In the genomic region with DNA sequence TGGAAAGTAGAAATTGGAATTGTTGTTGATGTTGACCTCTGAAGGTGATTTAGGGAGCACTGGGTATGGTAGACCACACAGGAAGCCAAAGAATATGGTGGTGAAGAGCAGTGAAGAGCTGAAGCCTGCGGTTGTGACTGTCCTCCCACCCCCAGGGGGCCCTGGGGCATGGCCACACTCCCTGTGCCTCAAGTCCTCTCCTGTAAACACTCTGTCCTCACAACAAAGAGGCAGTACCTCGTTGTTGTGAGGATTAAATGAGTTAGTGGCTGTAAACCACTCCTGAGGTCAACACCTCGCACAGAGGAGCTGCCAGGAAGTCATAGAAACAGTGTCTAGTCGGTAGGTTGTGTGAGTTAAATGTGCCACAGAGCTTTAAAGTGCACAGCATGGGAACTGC, we compare ENCODE assay signal across 15 mouse cellular contexts.
DNase-seq lines count a peak whose midpoint lies in the region; ATAC-seq lines count a peak whose summit lies in the region.
"Had no signal": no experiment of that assay in that cellular context is flagged by ENCODE, and none has a peak within 500 bp of the region (broad histone marks: within the 10 kb centered on the region; RNA-seq: fewer than 3 reads in every experiment).

No protein-coding gene starts in this region.

- no peaks in the 10 kb centered on the region for H3K36me3 ChIP-seq in heart, embryonic 15.5 days
- H3K36me3 ChIP-seq: embryonic facial prominence, embryonic 13.5 days; forebrain, embryonic 15.5 days; limb, embryonic 12.5 days had no signal

- H3K9me3 ChIP-seq in heart, embryonic 15.5 days (replicated peaks) = no peaks in the 10 kb centered on the region
- H3K9me3 ChIP-seq: embryonic facial prominence, embryonic 13.5 days; forebrain, embryonic 15.5 days; limb, embryonic 12.5 days had no signal

- no peak overlapping the region for H3K4me2 ChIP-seq in heart, embryonic 15.5 days
- H3K4me2 ChIP-seq: embryonic facial prominence, embryonic 13.5 days; forebrain, embryonic 15.5 days; limb, embryonic 12.5 days; lung, embryonic 14.5 days had no signal

- H3K27me3 ChIP-seq in heart, embryonic 15.5 days = no peaks in the 10 kb centered on the region
- H3K27me3 ChIP-seq: embryonic facial prominence, embryonic 13.5 days; forebrain, embryonic 15.5 days; limb, embryonic 12.5 days had no signal

- 53% methylated on average over 4 of the region's 4 CpGs for WGBS in heart, embryonic 15.5 days

- ATAC-seq in heart, embryonic 15.5 days (replicated peaks; ENCODE audit: insufficient number of reproducible peaks, insufficient read depth, low FRiP score, low read depth) = no peak
- peak; percentile 73 for ATAC-seq in inflammation-experienced regulatory T-cells, adult 6 months
- ATAC-seq: forebrain, embryonic 15.5 days; intestine, embryonic 16.5 days had no signal

- peaks cover 35% of the 10 kb centered on the region for H3K4me1 ChIP-seq in heart, embryonic 15.5 days (replicated peaks)
- H3K4me1 ChIP-seq: forebrain, embryonic 15.5 days had no signal

- no peak overlapping the region for H3K4me3 ChIP-seq in heart, embryonic 15.5 days
- H3K4me3 ChIP-seq: embryonic facial prominence, embryonic 13.5 days; forebrain, embryonic 15.5 days; limb, embryonic 12.5 days had no signal

- no peak for DNase-seq in heart, postnatal 4 days
- peak; percentile 56 to 60 for DNase-seq in spleen, postnatal 36 days (ENCODE audit: low spot score in 2 of 2)
- no peak for DNase-seq in spleen, postnatal 14 days (ENCODE audit: low spot score in 2 of 2)
- DNase-seq in thymus, postnatal 4 days = peak; percentile 29
- no peak for DNase-seq in frontal cortex, adult 2 months (ENCODE audit: extremely low spot score in 1 of 2, low spot score in 1 of 2)
- no peak for DNase-seq in retina, embryonic 14.5 days (ENCODE audit: low spot score)
- DNase-seq: cerebellum, adult 8-10 months; lung, embryonic 14.5 days; midbrain, embryonic 14.5 days had no signal

- H3K9ac ChIP-seq in heart, embryonic 15.5 days = no peak overlapping the region
- H3K9ac ChIP-seq: embryonic facial prominence, embryonic 13.5 days; forebrain, embryonic 15.5 days; limb, embryonic 12.5 days; lung, embryonic 14.5 days had no signal

- H3K27ac ChIP-seq in heart, embryonic 15.5 days = peak overlapping the region; percentile 51
- H3K27ac ChIP-seq: embryonic facial prominence, embryonic 13.5 days; forebrain, embryonic 15.5 days; limb, embryonic 12.5 days had no signal

Comparison
In these comparisons a context has a peak if more than half of its experiments do, and no peak if none do; other contexts are left out.
1. DNase-seq: peak in spleen, postnatal 36 days (2 of 2) and thymus, postnatal 4 days (single experiment); none in heart, postnatal 4 days (single experiment), spleen, postnatal 14 days (0 of 2), frontal cortex, adult 2 months (0 of 2) and retina, embryonic 14.5 days (single experiment).